Comparison of ENCODE assay signal across 8 mouse cellular contexts in the genomic region with DNA sequence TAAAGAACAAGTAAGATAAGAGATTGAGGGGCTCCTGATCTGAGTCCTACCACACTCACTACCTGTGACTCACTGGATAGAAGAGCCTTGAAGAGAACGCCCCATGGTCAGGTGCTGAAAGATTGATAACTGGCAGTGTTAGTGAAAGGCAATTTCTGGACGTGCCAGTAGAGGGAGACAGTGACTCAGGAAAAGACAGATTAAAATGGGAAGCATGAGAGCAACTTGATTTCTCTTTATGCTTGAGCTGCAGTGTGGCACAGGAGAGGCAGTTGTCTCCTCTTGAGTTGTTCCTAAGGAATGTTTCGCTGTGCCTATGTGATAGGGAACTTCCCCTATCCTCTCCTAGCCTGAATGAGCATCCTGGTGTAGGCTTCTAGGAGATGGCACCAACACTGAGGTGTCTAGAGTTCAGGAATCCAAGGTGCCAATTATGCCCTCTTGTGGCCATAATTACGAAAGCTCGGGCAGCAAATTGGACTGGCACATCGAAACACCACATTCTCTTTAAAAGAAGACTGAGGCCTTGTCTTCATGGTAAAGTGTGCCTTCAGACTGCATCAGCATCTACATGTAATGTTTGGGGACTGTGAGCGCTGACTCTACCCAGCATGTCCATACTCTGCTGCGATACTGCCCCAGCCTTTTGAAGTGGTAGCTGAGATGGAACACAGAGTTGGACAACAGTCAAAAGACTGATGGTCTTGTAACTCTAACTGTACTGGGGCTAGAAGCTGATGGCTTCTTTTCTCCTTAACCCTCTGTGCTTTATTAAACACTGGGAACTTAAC. TPM values are rescaled to one million over a fixed set of nuclear protein-coding genes. Genes with fewer than 3 reads are reported as not detected.
DNase-seq lines count a peak whose midpoint lies in the region; ATAC-seq and TF ChIP-seq lines count a peak whose summit lies in the region.

No protein-coding gene starts in this region.

- H3K4me3 ChIP-seq in ES-E14 (ENCODE audit: insufficient read depth in 1 of 2, low read depth in 1 of 2, low read length in 2 of 2, poor library complexity in 1 of 2, severe bottlenecking in 1 of 2) = no peak overlapping the region
- no peak overlapping the region for H3K4me3 ChIP-seq in forebrain, embryonic 16.5 days (replicated peaks; ENCODE audit: low read length)
- no peak overlapping the region for H3K4me3 ChIP-seq in liver, embryonic 16.5 days (ENCODE audit: low read depth, low read length)
- H3K4me3 ChIP-seq in neural tube, embryonic 12.5 days = no peak overlapping the region

- no peaks in the 10 kb centered on the region for H3K9me3 ChIP-seq in ES-E14 (ENCODE audit: control insufficient read depth, insufficient read depth, low read depth, low read length)
- H3K9me3 ChIP-seq in forebrain, embryonic 16.5 days (ENCODE audit: control insufficient read depth, low read length) = no peaks in the 10 kb centered on the region
- H3K9me3 ChIP-seq in liver, embryonic 16.5 days (replicated peaks; ENCODE audit: control insufficient read depth, low read length) = no peaks in the 10 kb centered on the region
- no peaks in the 10 kb centered on the region for H3K9me3 ChIP-seq in neural tube, embryonic 12.5 days

- H3K27ac ChIP-seq in ES-E14 (ENCODE audit: insufficient read depth, low read depth, low read length, poor library complexity, severe bottlenecking) = no peak overlapping the region
- no peak overlapping the region for H3K27ac ChIP-seq in forebrain, embryonic 16.5 days (ENCODE audit: low read length)
- no peak overlapping the region for H3K27ac ChIP-seq in liver, embryonic 16.5 days (ENCODE audit: low read length)
- no peak overlapping the region for H3K27ac ChIP-seq in neural tube, embryonic 12.5 days

- DNase-seq in ES-E14 (ENCODE audit: low read depth, low spot score) = peak; percentile 88
- peak; percentile 66 for DNase-seq in cerebellum, adult 11-12 months
- peak; percentile 37 for DNase-seq in heart, postnatal 25 days (ENCODE audit: low spot score)
- peak; percentile 46 for DNase-seq in large intestine, adult 2 months (ENCODE audit: low read depth, low spot score)
- peak; percentile 58 for DNase-seq in telencephalon, adult 2 months (ENCODE audit: low read depth, low spot score)

- H3K4me2 ChIP-seq in forebrain, embryonic 16.5 days (ENCODE audit: low read length) = no peak overlapping the region
- no peak overlapping the region for H3K4me2 ChIP-seq in liver, embryonic 16.5 days (ENCODE audit: low read depth, low read length)
- H3K4me2 ChIP-seq in neural tube, embryonic 12.5 days (replicated peaks) = no peak overlapping the region

- in situ Hi-C loops in ES-E14 (cut with MboI; ENCODE audit: low sequenced_read_pairs in 2 of 2, unreplicated experiment in 2 of 2) = loop anchor here in 1 of 2 experiments (5.0 kb wide), 1 partner anchor 51 kb away; no protein-coding TSS in a partner anchor

- no peaks in the 10 kb centered on the region for H3K4me1 ChIP-seq in ES-E14 (ENCODE audit: control insufficient read depth in 2 of 2, insufficient read depth in 2 of 2, low read length in 2 of 2, poor library complexity in 1 of 2)
- no peaks in the 10 kb centered on the region for H3K4me1 ChIP-seq in forebrain, embryonic 16.5 days (replicated peaks; ENCODE audit: control insufficient read depth, insufficient read depth, low read length)
- no peaks in the 10 kb centered on the region for H3K4me1 ChIP-seq in liver, embryonic 16.5 days (ENCODE audit: control insufficient read depth, low read depth, low read length)
- H3K4me1 ChIP-seq in neural tube, embryonic 12.5 days = no peaks in the 10 kb centered on the region

- H3K36me3 ChIP-seq in ES-E14 (ENCODE audit: control insufficient read depth, insufficient read depth, low read length, poor library complexity, severe bottlenecking) = no peaks in the 10 kb centered on the region
- H3K36me3 ChIP-seq in forebrain, embryonic 16.5 days (ENCODE audit: control insufficient read depth, insufficient read depth) = no peaks in the 10 kb centered on the region
- H3K36me3 ChIP-seq in liver, embryonic 16.5 days (ENCODE audit: control insufficient read depth, insufficient read depth) = no peaks in the 10 kb centered on the region
- no peaks in the 10 kb centered on the region for H3K36me3 ChIP-seq in neural tube, embryonic 12.5 days

- intact Hi-C loops in heart, postnatal 25 days (cut with DNase I) = loop anchor here (1.0 kb wide), 1 partner anchor 51 kb away; no protein-coding TSS in a partner anchor

- peak; percentile 75 for ATAC-seq in forebrain, embryonic 16.5 days
- peak; percentile 45; the same call in 1 of the 2 replicates for ATAC-seq in liver, embryonic 16.5 days (ENCODE audit: low read depth)
- peak; percentile 78 for ATAC-seq in neural tube, embryonic 12.5 days (ENCODE audit: low FRiP score, low read depth)

- 43% methylated on average over 8 of the region's 8 CpGs for WGBS in forebrain, embryonic 16.5 days
- 39% methylated on average over 8 of the region's 8 CpGs for WGBS in large intestine, adult 2 months
- 33% methylated on average over 8 of the region's 8 CpGs for WGBS in liver, embryonic 16.5 days (ENCODE audit: insufficient replicate concordance)
- WGBS in neural tube, embryonic 12.5 days = 48% methylated on average over 8 of the region's 8 CpGs

- H3K27me3 ChIP-seq in forebrain, embryonic 16.5 days (replicated peaks; ENCODE audit: control insufficient read depth, insufficient read depth, low read length) = no peaks in the 10 kb centered on the region
- H3K27me3 ChIP-seq in liver, embryonic 16.5 days (ENCODE audit: control insufficient read depth, insufficient read depth, low read depth, low read length) = no peaks in the 10 kb centered on the region
- no peaks in the 10 kb centered on the region for H3K27me3 ChIP-seq in neural tube, embryonic 12.5 days (replicated peaks)

- H3K9ac ChIP-seq in ES-E14 (ENCODE audit: insufficient read depth, low read depth, low read length, poor library complexity, severe bottlenecking) = no peak overlapping the region
- H3K9ac ChIP-seq in forebrain, embryonic 16.5 days (replicated peaks; ENCODE audit: low read depth, low read length) = no peak overlapping the region
- H3K9ac ChIP-seq in liver, embryonic 16.5 days (ENCODE audit: low read depth, low read length) = no peak overlapping the region
- no peak overlapping the region for H3K9ac ChIP-seq in neural tube, embryonic 12.5 days

TF ChIP-seq in ES-E14, 5 proteins besides CTCF, POLR2A, EP300 and RAD21:
- peak; percentile 78 for TF ChIP-seq ZC3H11A (IDR thresholded peaks at IDR 0.05; ENCODE audit: borderline replicate concordance, low read depth, low read length)
- TF ChIP-seq MAFK (IDR thresholded peaks at IDR 0.05; ENCODE audit: insufficient read depth, low read depth, low read length) = no peak
- TF ChIP-seq ZNF384 (IDR thresholded peaks at IDR 0.05; ENCODE audit: low read depth, low read length) = no peak

RNA-seq across cellular contexts. Expression of gene 9230104L09Rik, which starts 13.5 kb away (rescaled TPM):
- total RNA-seq in ES-E14 (2012; rRNA removed) = not detected in 2 replicates
- not detected in 2 replicates for polyA plus RNA-seq in forebrain, embryonic 16.5 days (2015; fragmentation: Nextera tagmentation; extraction: Ambion mirVana)
- under 1 TPM; 0.49 to 0.95 TPM for total RNA-seq in heart, postnatal 25 days (2021)
- 0.14 and 0.21 TPM in 2 replicates for polyA plus RNA-seq in large intestine, adult 2 months (2012; rRNA removed)
- not detected in 2 replicates for polyA plus RNA-seq in liver, embryonic 16.5 days (2015; fragmentation: Nextera tagmentation; extraction: Ambion mirVana)
- not detected in 2 replicates for polyA plus RNA-seq in neural tube, embryonic 12.5 days (2016; fragmentation: Nextera tagmentation; extraction: Ambion mirVana)

RNA-seq across cellular contexts. Expression of gene Cst9, which starts 16.4 kb away (rescaled TPM):
- not detected in 2 replicates for total RNA-seq in ES-E14 (2012; rRNA removed)
- not detected in 2 replicates for polyA plus RNA-seq in forebrain, embryonic 16.5 days (2015; fragmentation: Nextera tagmentation; extraction: Ambion mirVana)
- 1 to 10 TPM; 1.3 to 1.8 TPM for total RNA-seq in heart, postnatal 25 days (2021)
- not detected in 2 replicates for polyA plus RNA-seq in large intestine, adult 2 months (2012; rRNA removed)
- not detected in 2 replicates for polyA plus RNA-seq in liver, embryonic 16.5 days (2015; fragmentation: Nextera tagmentation; extraction: Ambion mirVana)
- polyA plus RNA-seq in neural tube, embryonic 12.5 days (2016; fragmentation: Nextera tagmentation; extraction: Ambion mirVana) = not detected in 2 replicates

RNA-seq across cellular contexts. Expression of gene Cst3, which starts 24.2 kb away (rescaled TPM):
- total RNA-seq in ES-E14 (2012; rRNA removed) = 304 and 327 TPM in 2 replicates
- polyA plus RNA-seq in forebrain, embryonic 16.5 days (2015; fragmentation: Nextera tagmentation; extraction: Ambion mirVana) = 482 and 493 TPM in 2 replicates
- total RNA-seq in heart, postnatal 25 days (2021) = 1,000 to 10,000 TPM in 1 of 2 experiments, 100 to 1,000 TPM in 1; 940 to 1,010 TPM
- 418 and 430 TPM in 2 replicates for polyA plus RNA-seq in large intestine, adult 2 months (2012; rRNA removed)
- 179 and 183 TPM in 2 replicates for polyA plus RNA-seq in liver, embryonic 16.5 days (2015; fragmentation: Nextera tagmentation; extraction: Ambion mirVana)
- polyA plus RNA-seq in neural tube, embryonic 12.5 days (2016; fragmentation: Nextera tagmentation; extraction: Ambion mirVana) = 332 and 342 TPM in 2 replicates

RNA-seq across cellular contexts. Expression of gene Cst13, which starts 31.4 kb away (rescaled TPM):
- not detected in 2 replicates for total RNA-seq in ES-E14 (2012; rRNA removed)
- polyA plus RNA-seq in forebrain, embryonic 16.5 days (2015; fragmentation: Nextera tagmentation; extraction: Ambion mirVana) = not detected in 2 replicates
- total RNA-seq in heart, postnatal 25 days (2021) = not detected
- polyA plus RNA-seq in large intestine, adult 2 months (2012; rRNA removed) = not detected in 2 replicates
- not detected in 2 replicates for polyA plus RNA-seq in liver, embryonic 16.5 days (2015; fragmentation: Nextera tagmentation; extraction: Ambion mirVana)
- not detected in 2 replicates for polyA plus RNA-seq in neural tube, embryonic 12.5 days (2016; fragmentation: Nextera tagmentation; extraction: Ambion mirVana)

RNA-seq across cellular contexts. Expression of gene Cst8, which starts 52.7 kb away (rescaled TPM):
- not detected in 2 replicates for total RNA-seq in ES-E14 (2012; rRNA removed)
- polyA plus RNA-seq in forebrain, embryonic 16.5 days (2015; fragmentation: Nextera tagmentation; extraction: Ambion mirVana) = not detected in 2 replicates
- total RNA-seq in heart, postnatal 25 days (2021) = not detected
- not detected in 2 replicates for polyA plus RNA-seq in large intestine, adult 2 months (2012; rRNA removed)
- polyA plus RNA-seq in liver, embryonic 16.5 days (2015; fragmentation: Nextera tagmentation; extraction: Ambion mirVana) = 0.43 and 0.79 TPM in 2 replicates
- not detected in 2 replicates for polyA plus RNA-seq in neural tube, embryonic 12.5 days (2016; fragmentation: Nextera tagmentation; extraction: Ambion mirVana)

Comparison
In these comparisons a context has a peak if more than half of its experiments do, and no peak if none do; other contexts are left out.
1. DNase-seq: peak in every context shown above with its lines; median percentile 88 in ES-E14; 66 in cerebellum, adult 11-12 months; 58 in telencephalon, adult 2 months; 46 in large intestine, adult 2 months; 37 in heart, postnatal 25 days.